Mouse (Mus musculus) G1E-ER4 (cell line): ENCODE results near the gene Gm45062. TPM values are rescaled to one million over a fixed set of nuclear protein-coding genes. Genes with fewer than 3 reads are reported as not detected.

Experiments used
- GATA1 ChIP-seq: IDR thresholded peaks from one replicate; pipeline ENCODE4 v1.8.0; 2012; ENCODE audit warnings: low read length, inconsistent platforms
- polyA plus RNA-seq: library from polyadenylated mRNA; stranded (reverse); fragments of >175 nt; gene quantifications from 2 replicates; pipeline ENCODE4 v1.2.3, GENCODE M21; 2012

The Gm45062 gene
- polyA plus RNA-seq, 1 experiment = not detected

- TF ChIP-seq GATA1 = no peak
Measured at GRCm38 (mm10) chr6:8472125-8472524, 212.9 kb downstream of the Gm45062 start.

DNA sequence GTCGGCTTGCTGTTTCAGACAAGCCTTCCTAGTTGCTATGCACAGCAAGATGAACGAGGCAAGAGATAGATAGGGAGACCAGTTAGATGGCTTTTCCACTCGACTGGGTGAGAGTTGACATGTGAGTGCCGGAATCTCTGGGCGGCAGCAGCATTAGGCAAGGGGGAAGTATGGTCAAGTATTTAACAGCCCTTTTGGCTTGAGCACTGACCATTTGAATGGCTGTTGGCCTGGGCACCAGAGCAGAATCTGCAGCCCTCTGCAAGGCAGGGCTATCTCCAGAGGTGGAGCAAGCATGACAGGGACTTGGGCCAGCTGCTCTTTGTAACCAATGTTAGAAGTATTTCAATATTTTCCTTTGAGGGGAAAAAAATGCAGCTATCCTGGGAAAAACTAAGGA lies 213.7 kb downstream of the Gm45062 start:
- no peak for TF ChIP-seq GATA1

GRCm38 (mm10) chr6:8473498-8473897 lies 214.2 kb downstream of the Gm45062 start:
- no peak for TF ChIP-seq GATA1

DNA sequence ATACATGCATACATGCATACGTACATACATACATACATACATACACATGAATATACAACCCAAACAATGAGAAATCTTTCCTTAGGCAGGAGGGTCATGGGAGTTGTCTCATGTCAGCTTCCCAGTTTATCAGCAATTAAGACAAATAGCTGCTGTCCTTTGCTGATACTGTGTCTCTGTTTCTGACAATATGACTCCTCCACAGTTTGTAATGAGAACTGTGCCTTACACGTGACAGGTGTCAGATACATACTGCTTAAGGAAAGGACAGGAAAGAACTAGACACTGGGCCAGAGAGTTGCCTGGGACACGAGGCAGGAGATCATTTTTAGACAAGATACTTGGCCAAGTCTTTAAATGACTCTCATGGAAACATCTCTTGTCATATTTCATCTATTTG lies 215.1 kb downstream of the Gm45062 start:
- TF ChIP-seq GATA1 = no peak

DNA sequence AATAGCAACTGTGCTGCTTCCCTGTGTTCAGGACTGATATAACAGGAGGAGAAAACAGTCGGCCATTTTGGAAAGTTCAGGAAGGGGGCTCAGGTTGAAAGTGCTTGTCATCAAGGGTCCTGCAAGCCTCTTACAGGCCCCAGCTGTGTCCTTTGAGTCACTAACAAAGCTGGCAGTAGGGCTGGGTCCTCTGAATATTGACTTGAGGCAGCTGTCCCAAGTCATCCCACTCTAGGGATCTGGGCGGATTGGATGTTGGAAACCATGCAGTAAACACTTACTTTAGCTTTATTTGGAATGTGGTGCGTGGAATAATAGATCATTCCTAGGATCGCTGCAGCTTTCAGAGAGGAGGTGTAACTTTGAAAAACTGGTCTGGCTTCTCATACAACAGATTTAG lies 215.6 kb downstream of the Gm45062 start:
- TF ChIP-seq GATA1 = no peak

GRCm38 (mm10) chr6:8479176-8479575 lies 219.9 kb downstream of the Gm45062 start:
- TF ChIP-seq GATA1 = no peak

- peak; percentile 56 for TF ChIP-seq GATA1
Measured at GRCm38 (mm10) chr6:8484437-8485275, 225.4 kb downstream of the Gm45062 start.

DNA sequence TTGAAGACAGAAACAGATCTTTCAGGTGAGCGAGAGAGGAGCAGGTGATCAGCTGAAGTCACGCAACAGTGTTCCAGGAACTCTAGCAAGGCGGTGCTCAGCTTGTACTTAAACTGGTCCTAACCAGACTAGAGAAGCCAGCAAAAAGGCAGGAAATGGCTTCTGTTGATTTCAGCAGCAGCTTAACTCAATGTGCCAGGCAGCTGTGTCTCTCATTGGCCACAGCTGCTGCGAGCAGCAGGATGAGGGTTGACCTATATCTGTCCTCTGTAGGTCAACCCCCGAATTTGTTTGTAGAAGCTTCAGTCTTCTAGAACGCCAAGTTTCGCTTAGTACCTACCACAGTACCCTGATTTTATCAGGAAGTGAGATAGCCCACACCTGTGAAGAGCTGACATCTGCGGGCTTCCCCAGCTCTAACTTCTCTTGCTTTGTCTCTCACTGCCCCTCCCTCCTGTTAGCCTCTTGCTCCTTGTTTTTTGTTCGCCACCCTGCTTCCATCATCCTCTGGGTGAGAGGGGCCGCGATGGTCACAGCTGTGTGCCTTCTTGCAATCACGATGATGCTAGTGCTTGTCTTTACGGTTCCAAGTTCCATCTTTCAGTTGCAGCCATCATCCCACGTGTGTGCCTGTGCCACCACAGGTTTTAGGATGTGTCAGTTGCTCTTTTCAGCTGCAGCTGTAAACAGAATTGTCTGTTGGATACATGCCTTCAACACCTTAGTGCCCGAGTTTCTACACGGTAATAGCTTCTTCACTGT lies 226.3 kb downstream of the Gm45062 start:
- no peak for TF ChIP-seq GATA1

- no peak for TF ChIP-seq GATA1
Measured at GRCm38 (mm10) chr6:8486391-8487043, 227.3 kb downstream of the Gm45062 start.

DNA sequence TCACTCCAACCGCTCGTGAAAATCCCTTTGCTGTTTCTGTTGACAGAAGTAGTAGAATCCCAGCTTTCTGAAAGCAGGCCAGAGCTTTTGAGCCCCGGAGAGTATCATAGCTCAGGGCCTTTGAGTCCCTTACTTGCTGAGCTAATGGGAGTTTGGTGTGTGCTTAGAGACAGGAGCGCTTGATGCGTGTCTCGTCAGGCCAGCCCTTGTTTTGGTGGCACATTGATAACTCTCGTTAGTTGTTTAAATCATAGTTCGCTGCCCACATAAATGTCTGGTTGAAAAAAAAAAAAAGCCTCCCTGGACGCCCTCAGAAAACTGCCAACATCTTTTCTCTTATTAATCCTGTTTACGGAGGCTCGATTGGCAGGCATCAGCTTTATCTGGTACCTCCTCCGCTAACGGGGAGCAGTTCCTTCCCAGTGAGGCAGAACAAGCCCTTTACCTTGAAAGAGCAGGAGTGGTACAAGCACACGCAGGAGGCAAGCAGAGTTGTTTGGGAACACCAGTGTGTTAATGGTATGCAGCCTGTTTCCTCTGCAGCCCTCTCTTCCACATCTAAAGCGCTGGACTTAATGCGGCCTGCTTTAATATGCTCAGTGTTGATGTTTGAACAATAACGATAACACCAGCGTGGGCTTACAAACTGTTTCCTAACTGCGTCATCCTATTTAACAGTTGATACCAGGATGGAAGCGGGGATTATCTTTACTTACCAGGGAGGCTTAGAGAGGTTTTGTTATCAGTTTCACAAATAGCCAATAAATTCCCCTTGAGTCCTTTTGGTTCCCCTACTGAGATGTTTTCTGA lies 228.0 kb downstream of the Gm45062 start:
- peak; percentile 98 for TF ChIP-seq GATA1

DNA sequence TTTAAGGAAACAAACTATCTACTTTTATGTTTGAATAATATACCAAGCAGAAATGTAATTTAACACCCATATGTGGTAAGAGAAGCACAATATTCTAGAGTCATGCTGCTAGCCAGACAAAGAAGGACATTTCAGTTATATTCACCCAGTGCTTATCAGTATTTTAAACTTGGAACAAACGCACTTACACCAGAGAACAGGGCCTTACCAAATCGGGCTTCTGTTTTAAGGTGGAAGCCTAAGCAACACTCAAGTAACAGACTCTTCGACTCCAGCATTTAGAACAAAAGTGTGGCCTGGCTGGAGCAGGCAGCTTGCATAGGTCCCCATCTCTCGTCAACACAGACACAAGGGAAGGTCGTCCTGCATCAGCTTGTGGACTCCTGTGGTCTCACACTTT lies 229.0 kb downstream of the Gm45062 start:
- TF ChIP-seq GATA1 = no peak

- TF ChIP-seq GATA1 = no peak
Measured at GRCm38 (mm10) chr6:8489266-8489665, 230.0 kb downstream of the Gm45062 start.

- TF ChIP-seq GATA1 = no peak
Measured at GRCm38 (mm10) chr6:8489938-8490585, 230.8 kb downstream of the Gm45062 start.

DNA sequence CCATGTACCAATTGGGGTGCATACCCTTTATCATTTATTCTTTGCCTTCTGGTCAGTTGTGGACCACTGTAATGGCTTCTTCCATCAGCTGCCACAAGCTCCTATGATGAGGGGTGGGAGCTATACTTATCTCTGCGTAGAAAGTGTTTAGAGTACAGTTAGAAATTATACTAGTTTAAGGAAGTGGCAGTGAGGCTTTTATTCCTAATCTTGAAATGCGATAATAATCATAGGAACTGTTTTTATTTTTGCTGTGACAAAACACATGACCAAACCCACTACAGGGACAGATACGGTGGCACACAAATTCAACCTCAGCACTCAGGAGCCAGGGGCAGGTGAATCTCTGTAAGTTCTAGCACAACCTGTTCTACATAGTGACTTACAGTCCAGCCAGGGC lies 233.0 kb downstream of the Gm45062 start:
- no peak for TF ChIP-seq GATA1
